Mouse (Mus musculus): Measurements from ENCODE around the gene Arhgap27.
A peak's percentile ranks its signal among the peaks of the same experiment; 100 is the strongest.
"Not testable (repeated sequence)": the region's sequence is repeated elsewhere in the genome, so short reads cannot be mapped to it uniquely, and the experiment has no call there.

Gene Arhgap27

DNA sequence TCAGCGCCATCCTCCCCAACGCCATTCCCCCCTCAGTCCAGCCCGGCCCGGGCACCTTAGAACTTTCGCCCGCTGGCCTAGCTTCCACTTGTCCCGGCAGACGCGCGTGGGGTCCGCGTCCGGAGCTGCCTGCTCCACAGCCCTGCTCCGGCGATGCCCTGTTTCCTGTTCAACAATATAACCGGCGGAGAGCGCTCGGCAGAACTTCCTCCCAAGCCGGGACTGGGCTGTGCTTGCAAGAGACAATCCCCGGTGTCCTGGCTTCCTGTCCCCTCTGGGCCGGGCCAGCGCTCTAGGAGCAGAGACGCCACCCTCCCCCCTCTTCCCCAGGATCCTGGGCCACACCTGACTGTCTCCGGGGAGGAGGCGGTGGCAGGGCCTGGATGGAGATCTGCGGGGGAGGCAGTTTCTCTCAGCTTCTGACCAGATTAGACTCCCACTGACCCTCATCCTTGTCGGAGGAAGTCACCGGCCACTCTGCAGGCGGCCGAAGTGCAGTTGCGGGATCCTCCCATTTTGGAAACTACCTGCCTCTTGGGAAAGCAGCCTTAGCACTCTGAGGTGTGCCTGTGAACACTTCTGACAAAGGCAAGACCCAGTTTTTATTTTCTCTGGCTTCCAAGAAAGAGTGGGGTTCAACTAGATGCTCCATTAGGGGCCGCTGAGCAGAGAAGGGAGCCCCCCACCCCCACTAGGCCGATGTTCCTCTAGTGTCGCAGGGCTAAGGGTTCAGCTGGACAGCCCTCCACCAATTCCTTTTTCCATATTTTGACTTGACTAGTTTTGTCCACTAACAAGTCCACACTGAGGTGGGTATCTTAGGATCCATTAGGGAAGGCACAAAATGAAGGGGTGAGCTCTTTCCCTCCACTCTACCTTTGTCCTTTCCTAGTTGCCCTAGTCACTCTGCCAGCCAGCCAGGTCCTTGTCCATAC, at the start of gene Arhgap27:
Arhgap27 (minus strand) TSS at position 479 of the 935 bp plus-strand sequence.
- peak; percentile 61 for DNase-seq (ENCODE audit: extremely low spot score)

DNA sequence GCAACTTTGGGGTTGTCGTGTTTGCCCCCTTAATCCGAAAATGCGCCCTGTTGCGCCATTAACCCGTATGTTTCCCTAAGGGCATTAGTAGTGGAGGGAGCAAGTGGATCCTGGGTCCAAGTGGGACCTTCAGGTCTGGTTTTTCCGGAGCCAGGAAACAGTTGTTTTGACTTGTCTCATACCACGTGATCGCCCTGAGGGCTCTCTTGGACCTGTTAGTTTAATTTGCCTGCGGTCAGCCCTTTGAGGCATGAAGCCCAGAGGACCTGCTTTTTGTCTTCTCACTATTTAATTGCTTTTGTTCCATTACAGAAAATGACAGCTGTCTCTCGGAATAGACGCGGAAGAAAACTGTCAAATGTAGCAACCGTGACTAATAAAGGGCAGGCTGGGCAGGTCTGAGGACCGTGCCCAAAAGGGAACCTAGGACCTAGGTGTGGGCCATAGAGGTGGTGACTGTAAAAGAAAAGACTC, 49.5 kb upstream of the Arhgap27 start:
- DNase-seq (ENCODE audit: extremely low spot score) = no peak

DNA sequence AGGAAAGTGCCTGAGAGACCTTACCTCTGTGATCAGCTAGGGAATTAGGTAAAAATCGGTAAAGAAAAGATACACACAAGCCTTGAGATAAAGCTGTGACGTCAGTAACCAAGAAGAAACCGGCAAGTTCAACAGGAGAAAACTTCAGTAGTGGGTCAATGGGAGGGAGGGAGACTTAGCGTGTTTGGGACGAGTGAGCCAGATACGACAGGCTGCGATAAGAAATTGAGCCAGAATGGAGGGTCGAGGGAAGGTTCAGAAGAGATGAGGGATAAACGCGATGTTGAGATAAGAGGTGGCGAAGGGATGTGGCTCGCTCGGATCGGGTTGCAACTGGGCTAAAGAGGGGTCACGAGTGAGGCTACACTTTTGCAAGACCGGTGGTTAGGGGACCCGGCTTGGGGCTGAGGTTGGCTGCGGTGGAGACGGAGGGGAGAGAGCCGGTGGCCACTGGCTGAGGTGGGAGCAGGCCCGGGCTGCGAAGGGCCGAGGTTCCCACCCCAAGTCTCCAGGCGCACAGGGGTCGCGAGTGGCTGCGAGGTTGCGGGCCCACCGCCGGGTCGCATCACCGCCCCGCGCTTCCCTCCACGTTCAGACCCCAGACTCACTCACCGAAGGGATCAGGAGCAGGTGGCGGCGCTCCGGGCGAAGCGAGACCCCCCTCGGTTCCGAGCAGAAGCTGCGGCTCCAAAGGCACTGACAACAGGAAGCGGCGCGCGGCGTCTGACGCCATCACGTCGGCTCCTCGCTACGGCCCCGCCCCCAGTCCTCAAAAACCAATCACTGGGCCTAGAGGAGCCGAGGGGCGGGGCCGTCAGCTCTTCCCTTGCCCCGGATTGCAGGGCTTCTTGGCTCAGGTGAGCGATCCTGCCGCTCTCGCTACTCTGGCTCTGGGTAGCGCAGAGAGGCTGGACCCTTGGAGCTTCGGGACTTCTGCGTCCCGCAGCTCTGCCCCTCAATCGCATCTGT, 48.8 kb upstream of the Arhgap27 start, which contains the start of gene Plekhm1:
Plekhm1 (minus strand) TSS at position 707 of the 969 bp plus-strand sequence.
- peak; percentile 91 for DNase-seq (ENCODE audit: extremely low spot score)

DNA sequence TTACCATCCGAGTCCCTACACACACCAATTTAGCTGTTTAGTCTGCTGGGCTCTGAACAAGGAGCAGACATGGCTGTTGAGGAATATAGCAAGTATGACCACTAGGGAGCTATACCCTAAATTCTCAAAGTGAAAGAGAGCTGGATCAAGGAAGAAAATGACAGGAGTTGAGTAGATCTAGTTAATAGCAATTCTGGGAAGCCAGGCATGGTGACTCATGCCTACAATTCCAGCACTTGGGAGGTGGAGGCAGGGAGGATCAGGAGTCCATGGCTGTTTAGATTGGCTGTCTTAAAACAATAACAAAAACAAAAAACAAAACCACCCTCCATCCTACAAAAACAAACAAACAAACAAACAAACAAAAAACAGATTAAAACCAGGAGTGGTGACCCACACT, 47.8 kb upstream of the Arhgap27 start:
- DNase-seq (ENCODE audit: extremely low spot score) = no peak

GRCm38 (mm10) chr11:103408880-103409279, 45.4 kb upstream of the Arhgap27 start:
- DNase-seq (ENCODE audit: extremely low spot score) = no peak

DNA sequence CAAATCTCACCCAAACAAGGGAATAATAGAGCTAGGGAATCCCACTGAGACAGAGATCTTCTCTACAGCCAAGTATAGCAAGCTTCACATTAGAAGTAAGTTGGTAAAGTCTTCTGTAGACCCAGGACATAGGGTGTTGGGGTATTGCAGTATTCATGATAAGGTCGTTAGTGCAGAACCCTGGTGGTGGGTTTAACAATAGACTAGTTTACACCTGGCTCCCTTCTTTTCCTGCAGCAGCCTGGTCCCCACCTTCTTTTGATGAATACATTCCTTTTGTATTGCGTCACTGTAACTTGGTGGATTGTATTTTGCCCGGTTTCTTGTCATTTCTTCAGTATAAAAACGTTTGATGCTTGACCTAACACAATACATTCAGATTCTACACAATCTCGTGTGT, 43.6 kb upstream of the Arhgap27 start:
- DNase-seq (ENCODE audit: extremely low spot score) = not testable (repeated sequence)

- no peak for DNase-seq (ENCODE audit: extremely low spot score)
These were observed 43.1 kb upstream of the Arhgap27 start for GRCm38 (mm10) chr11:103406551-103406950.

DNA sequence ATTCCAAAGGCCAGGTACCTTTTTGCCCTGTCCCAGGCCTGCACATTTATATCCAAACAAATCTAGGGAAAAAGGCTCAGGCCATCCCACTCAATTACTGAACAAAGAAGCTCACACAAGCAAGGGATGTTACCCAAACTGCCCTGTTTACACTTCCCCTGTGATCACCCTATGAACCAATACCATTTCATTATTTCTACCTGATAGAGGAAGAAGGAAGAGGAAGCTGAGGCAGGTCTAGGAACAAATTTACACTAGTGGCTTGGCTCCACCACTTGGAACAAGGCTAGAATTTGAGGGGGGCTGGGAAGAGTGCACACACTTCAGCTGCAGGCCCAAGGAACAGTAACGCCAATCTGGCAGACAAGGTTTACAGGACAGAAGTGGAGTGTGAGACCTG, 42.3 kb upstream of the Arhgap27 start:
- DNase-seq (ENCODE audit: extremely low spot score) = no peak

DNA sequence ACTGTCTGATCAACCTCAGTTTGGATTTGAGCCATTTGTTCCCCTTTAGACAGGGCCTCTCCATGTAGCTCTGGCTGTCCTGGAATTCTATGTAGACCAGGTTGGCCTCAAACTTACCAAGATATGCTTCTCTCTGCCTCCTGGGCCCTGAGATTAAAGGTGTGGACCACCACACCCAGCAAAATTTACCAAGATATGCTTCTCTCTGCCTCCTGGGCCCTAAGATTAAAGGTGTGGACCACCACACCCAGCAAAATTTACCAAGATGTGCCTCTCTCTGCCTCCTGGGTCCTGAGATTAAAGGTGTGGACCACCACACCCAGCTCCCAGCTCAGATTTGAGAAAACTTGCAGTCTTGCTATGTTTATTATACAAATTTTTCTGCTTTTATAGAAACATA, 41.1 kb upstream of the Arhgap27 start:
- DNase-seq (ENCODE audit: extremely low spot score) = no peak

DNA sequence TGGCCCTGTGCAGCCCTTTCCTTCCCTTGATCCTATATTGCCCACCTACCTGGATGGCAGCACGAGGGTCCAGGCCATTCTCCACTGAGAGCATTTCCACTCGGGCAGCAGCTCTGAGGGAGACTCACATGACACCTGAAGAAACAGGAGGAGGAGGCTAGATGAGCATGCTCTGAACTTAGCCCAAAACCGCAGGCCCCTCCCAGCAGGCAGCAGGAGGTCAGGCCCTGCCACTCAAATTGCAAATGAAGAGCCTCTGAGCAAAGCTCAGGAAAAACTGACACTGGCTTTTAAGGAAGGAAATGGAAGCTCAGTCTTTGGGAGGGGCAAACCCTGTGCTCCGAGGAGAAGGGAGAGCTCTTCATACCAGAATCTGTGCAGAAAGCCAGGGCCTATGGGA, 40.3 kb upstream of the Arhgap27 start:
- no peak for DNase-seq (ENCODE audit: extremely low spot score)

- DNase-seq (ENCODE audit: extremely low spot score) = no peak
These were observed 39.2 kb upstream of the Arhgap27 start for GRCm38 (mm10) chr11:103402738-103403137.

DNA sequence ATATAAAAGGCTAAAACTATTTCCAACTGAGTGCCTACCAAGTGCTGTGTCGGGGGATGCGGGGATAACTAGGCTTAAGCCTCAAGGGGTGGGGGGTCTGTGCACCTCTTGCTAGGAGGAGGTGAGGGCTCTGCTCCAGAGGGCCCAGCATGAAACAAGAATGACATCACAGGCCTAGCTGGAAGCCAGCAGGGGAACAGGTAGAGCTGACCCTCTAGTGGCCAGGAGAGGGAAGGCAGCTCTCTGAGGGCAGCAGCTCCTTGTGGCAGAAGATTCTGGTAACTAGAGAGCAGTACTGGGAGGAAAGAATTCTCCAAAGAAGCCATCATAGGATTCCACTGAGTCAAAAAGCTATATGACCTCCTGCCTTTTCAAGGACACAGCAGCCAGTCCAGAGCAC, 38.7 kb upstream of the Arhgap27 start:
- DNase-seq (ENCODE audit: extremely low spot score) = peak; percentile 38

DNA sequence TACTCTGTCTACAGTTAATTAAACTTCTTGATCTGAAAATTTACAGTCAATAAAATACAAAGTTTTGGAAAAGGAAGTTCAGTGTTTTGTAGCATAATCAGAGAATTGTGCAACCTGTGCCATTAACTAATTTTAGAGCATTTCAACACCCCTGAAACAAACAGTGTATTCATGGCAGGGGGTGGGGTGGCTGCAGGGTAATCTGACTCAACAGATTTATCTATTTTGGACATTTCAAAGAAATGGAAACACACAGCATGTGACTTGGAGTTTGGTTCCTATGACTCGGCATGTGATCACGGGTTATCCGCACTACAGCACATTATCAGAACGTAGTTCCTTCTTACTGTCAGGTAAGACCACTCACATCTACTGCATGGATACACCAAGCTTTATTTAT, 36.5 kb upstream of the Arhgap27 start:
- DNase-seq (ENCODE audit: extremely low spot score) = no peak

GRCm38 (mm10) chr11:103399050-103399449, 35.6 kb upstream of the Arhgap27 start:
- no peak for DNase-seq (ENCODE audit: extremely low spot score)

- DNase-seq (ENCODE audit: extremely low spot score) = no peak
These were observed 33.2 kb upstream of the Arhgap27 start for GRCm38 (mm10) chr11:103396682-103397081.

GRCm38 (mm10) chr11:103396236-103396635, 32.7 kb upstream of the Arhgap27 start:
- DNase-seq (ENCODE audit: extremely low spot score) = no peak

DNA sequence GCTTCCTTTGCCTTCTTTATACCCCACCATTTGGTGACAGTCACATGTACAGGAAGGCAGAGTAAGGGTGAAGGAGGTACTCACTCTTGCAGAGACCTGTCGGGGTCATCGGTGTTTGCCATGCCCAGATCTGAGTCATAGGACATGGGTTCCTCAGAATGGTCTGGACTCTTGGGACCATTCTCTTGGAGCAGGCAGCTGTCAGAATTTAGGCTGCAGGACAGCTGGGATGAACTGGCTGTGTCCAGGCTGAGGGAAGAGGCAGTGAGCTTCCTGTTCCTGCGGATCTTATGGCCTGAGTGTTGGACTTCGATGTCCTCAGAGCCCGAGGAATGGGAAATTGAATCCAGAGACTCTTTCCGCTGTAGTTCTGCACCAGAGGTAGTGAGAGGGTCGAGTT, 31.1 kb upstream of the Arhgap27 start:
- no peak for DNase-seq (ENCODE audit: extremely low spot score)

DNA sequence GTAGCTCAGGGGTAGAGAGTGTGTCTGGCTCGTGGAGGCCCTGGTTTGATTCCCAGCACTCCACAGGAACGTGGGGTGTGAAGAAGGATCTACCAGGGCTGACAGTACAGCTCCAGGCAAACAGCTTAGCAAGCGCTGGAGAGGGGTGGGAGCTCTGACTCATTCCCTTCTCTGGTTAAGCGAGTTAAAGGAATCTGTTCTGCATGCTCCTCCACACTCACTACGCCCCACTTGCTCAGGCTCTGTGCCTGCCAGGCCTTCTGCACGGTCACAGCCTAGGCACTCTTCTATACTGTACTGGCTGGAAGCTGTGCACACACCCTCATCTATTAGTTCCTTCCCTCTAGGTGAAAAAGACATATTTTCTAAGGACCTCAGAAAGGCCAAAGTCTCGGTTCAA, 30.5 kb upstream of the Arhgap27 start:
- DNase-seq (ENCODE audit: extremely low spot score) = no peak

DNA sequence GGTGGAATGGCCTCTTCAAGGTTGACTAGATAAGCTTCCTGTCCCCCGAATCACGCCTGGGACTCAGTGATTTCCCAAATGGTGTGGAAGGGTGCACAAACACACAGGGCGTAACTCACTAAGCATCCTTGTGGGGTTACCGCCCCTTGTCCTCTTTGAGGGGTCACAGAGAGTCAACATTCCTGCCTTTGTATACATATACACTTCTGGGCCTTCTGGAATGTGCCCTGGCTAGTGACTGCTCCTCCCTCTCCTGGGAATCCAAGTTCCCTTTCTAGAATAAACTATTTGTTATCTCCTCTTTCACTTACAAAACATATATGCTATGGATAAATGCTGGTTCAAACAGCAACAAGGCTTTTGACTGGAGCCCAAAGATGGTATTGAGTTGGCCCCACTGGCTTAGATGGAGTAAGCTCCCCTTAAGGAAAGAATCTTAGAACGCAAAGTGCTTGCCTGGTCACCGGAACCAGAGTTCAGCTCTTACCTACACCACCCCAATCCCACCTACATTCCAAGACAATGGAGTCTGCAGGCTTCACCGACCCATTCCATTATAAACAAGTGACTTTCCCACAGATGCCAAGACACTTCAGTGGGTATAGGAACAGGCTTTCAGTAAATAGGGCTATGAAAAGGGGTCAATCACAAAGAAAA, 24.5 kb upstream of the Arhgap27 start:
- no peak for DNase-seq (ENCODE audit: extremely low spot score)

- DNase-seq (ENCODE audit: extremely low spot score) = no peak
These were observed 23.3 kb upstream of the Arhgap27 start for GRCm38 (mm10) chr11:103386827-103387226.

GRCm38 (mm10) chr11:103381956-103382613, 18.6 kb upstream of the Arhgap27 start:
- no peak for DNase-seq (ENCODE audit: extremely low spot score)
